Mouse (Mus musculus) testis, adult 2 months (tissue): ENCODE results near the gene Retreg1.

Experiments used
- CTCF ChIP-seq: fragments of 200-500 bp; IDR thresholded peaks from 2 replicates; pipeline ENCODE4 v1.5.1; 2012; ENCODE audit warnings: low read depth, mild to moderate bottlenecking, inconsistent platforms, low read length, moderate library complexity; ENCODE audit not compliant: control insufficient read depth, insufficient read depth, insufficient replicate concordance
- POLR2A ChIP-seq: fragments of 200-500 bp; IDR thresholded peaks from 2 replicates; pipeline ENCODE4 v1.6.1; 2012; ENCODE audit warnings: low read depth, mild to moderate bottlenecking, inconsistent platforms, low read length, moderate library complexity; ENCODE audit not compliant: control insufficient read depth

DNA sequence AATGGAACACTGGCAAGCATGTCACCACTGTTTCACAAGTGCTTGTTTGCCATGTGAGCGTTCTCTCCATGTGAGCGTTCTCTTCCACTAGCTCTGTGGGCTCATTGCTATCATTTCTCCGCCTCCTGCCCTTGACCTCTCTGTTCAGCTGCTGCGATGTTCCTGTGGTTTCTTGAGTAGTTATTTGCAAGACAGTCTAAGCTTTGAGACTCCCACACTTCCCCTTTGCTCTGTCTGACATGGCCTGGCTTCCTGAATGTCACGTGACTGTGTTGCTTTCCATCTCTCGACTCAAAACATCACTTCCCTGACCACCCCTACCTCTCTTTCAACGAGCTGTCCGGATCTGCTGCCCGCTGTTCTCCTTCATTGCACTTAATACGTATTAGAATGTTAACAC lies 14.5 kb upstream of the Retreg1 start:
- TF ChIP-seq POLR2A (no peak), CTCF (no peak)
